Mouse (Mus musculus): ENCODE measurements at regions not wholly inside any gene's neighbourhood (a gene's known extent, or its start where the extent isn't known, plus 50 kb on each side); places are given as distances from the start of the nearest gene placed in this dataset.
A peak's percentile ranks its signal among the peaks of the same experiment; 100 is the strongest.

DNA sequence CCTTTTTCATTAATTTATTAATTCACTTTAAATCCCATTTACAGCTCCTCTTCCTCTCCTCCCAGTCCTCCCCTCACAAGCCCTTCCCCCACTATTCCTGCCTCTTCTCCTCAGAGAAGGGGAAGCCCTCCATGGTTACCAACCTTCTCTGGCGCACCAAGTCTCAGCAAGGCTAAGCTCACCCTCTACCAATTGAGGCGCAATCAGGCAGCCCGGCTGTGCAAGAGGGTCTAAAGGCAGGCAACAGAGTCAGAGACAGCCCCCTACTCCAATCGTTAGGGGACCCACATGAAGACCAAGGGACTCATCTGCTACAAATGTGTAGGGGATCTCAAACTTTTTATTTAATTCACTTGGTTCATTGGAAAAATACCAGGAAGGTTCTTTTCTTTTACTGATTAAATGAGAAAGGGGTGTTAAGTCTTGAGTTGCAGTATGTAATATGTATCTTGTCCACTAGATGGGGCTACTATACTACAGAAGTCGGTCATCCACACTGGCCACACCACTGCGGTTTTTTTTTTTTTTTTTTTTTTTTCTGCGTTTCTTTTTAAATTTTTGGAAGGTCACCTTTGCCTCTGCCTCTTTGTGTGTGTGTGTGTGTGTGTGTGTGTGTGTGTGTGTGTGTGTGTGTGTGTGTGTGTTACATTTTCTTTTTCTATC is 1411.4 kb downstream of the Slc22a22 start:
- Histone ChIP-seq H3K27me3 (no peaks in the 10 kb centered on the region), H3K9ac (no peak overlapping the region), H3K4me3 (no peak overlapping the region), H3K4me1 (no peaks in the 10 kb centered on the region), H3K27ac (no peak overlapping the region), H3K9me3 (no peaks in the 10 kb centered on the region), H3K36me3 (no peaks in the 10 kb centered on the region), H3K4me2 (no peak overlapping the region)
- 25% methylated on average over 7 of the region's 7 CpGs for WGBS
- ATAC-seq (ENCODE audit: insufficient number of reproducible peaks, insufficient read depth, low FRiP score, low TSS enrichment, low read depth), result no peak

DNA sequence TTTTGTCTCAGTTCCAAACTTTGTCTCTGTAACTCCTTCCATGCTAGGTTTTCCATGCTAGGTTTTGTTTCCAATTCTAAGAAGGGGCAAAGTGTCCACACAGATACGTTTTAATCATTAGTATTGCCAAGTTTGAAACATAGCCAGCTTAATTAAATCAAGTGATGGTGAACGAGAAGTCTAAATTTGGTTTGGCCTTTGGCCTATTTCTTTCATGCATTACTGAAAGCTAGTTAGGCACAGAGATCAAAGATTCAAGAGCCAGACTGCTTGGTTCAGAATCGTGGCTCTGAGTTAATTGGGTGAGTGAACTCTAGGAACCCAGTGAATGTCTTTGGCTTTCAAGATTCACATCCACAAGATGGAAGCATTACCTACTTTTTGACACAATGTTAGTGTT is 1414.8 kb downstream of the Slc22a22 start:
- no peaks in the 10 kb centered on the region for H3K36me3 ChIP-seq
- no peak overlapping the region for H3K4me3 ChIP-seq
- no peak overlapping the region for H3K4me2 ChIP-seq
- H3K4me1 ChIP-seq, result no peaks in the 10 kb centered on the region
- H3K27ac ChIP-seq, result no peak overlapping the region
- no peak for ATAC-seq (ENCODE audit: insufficient number of reproducible peaks, insufficient read depth, low FRiP score, low TSS enrichment, low read depth)
- WGBS, result 39% methylated on average over 3 of the region's 3 CpGs
- no peaks in the 10 kb centered on the region for H3K9me3 ChIP-seq
- no peaks in the 10 kb centered on the region for H3K27me3 ChIP-seq
- no peak overlapping the region for H3K9ac ChIP-seq

DNA sequence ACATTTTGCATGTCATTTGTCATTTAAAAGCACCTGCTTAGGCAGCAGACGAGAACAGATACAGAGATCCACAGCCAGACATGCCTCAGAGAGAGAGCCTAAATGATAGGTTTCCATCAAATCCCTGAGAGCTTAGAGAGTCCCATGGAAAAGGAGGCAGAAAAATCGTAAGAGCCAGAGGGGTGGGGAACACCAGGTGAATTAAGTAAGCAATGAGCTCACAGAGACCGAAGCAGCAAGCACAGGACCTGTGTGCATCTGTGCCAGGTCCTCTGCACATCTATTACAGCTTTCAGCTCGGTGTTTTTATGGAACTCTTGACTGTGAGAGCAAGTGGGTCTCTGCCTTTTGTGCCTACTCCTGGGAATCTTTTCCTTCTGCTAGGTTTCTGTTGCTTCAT is 1416.1 kb downstream of the Slc22a22 start:
- H3K4me1 ChIP-seq, result no peaks in the 10 kb centered on the region
- no peak for ATAC-seq (ENCODE audit: insufficient number of reproducible peaks, insufficient read depth, low FRiP score, low TSS enrichment, low read depth)
- 71% methylated on average over 4 of the region's 4 CpGs for WGBS
- H3K36me3 ChIP-seq, result no peaks in the 10 kb centered on the region
- no peaks in the 10 kb centered on the region for H3K9me3 ChIP-seq
- no peak overlapping the region for H3K27ac ChIP-seq
- H3K4me3 ChIP-seq, result no peak overlapping the region
- no peaks in the 10 kb centered on the region for H3K27me3 ChIP-seq
- H3K4me2 ChIP-seq, result no peak overlapping the region
- H3K9ac ChIP-seq, result no peak overlapping the region

DNA sequence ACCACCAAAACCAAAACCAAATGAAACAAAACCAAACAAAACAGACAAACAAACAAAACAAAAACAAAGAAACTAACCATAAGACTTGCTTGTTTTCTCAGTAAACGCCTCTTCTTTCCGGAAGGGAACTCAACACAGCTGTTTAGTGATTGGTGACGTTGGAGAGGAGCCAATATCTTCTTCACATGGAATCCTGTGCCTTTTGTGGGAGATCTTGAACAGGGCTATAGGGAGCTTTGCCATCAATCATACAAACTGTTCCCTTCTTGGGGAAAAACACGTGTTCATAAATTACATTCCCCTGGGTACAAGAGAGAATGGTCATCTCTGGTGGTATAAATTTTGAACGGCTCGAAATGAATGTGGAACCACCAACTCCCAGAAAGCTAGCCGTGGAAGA is 1426.7 kb downstream of the Slc22a22 start:
- WGBS, result 59% methylated on average over 7 of the region's 7 CpGs
- H3K36me3 ChIP-seq, result no peaks in the 10 kb centered on the region
- H3K4me3 ChIP-seq, result no peak overlapping the region
- no peak overlapping the region for H3K9ac ChIP-seq
- 0 out of 2 replicates have a peak, but pooled peaks cover 4% of the 10 kb centered on the region for H3K4me1 ChIP-seq
- no peaks in the 10 kb centered on the region for H3K9me3 ChIP-seq
- H3K27ac ChIP-seq, result no peak overlapping the region
- no peaks in the 10 kb centered on the region for H3K27me3 ChIP-seq
- no peak overlapping the region for H3K4me2 ChIP-seq
- no peak for ATAC-seq (ENCODE audit: insufficient number of reproducible peaks, insufficient read depth, low FRiP score, low TSS enrichment, low read depth)

GRCm38 (mm10) chr15:56047832-56048231 is 1429.6 kb downstream of the Slc22a22 start:
- Histone ChIP-seq H3K9ac (no peak overlapping the region), H3K27ac (no peak overlapping the region), H3K4me2 (no peak overlapping the region), H3K9me3 (no peaks in the 10 kb centered on the region), H3K4me3 (no peak overlapping the region), H3K36me3 (no peaks in the 10 kb centered on the region), H3K4me1 (0 out of 2 replicates have a peak, but pooled peaks cover 4% of the 10 kb centered on the region), H3K27me3 (no peaks in the 10 kb centered on the region)
- WGBS, result 78% methylated on average over 2 of the region's 2 CpGs
- no peak for ATAC-seq (ENCODE audit: insufficient number of reproducible peaks, insufficient read depth, low FRiP score, low TSS enrichment, low read depth)

- Histone ChIP-seq H3K9ac (peak overlapping the region; percentile 57; the same call in 1 of the 2 replicates), H3K4me2 (peak overlapping the region; percentile 58), H3K27ac (no peak overlapping the region), H3K9me3 (no peaks in the 10 kb centered on the region), H3K4me1 (0 out of 2 replicates have a peak, but pooled peaks cover 4% of the 10 kb centered on the region), H3K36me3 (no peaks in the 10 kb centered on the region), H3K4me3 (peak overlapping the region; percentile 39), H3K27me3 (no peaks in the 10 kb centered on the region)
- WGBS, result 25% methylated on average over 16 of the region's 16 CpGs
- ATAC-seq (ENCODE audit: insufficient number of reproducible peaks, insufficient read depth, low FRiP score, low TSS enrichment, low read depth), result 0 out of 2 replicates have a peak, but pooled peaks have one; percentile 59
Observed at GRCm38 (mm10) chr15:56046679-56047532, 1430.5 kb downstream of the Slc22a22 start.

DNA sequence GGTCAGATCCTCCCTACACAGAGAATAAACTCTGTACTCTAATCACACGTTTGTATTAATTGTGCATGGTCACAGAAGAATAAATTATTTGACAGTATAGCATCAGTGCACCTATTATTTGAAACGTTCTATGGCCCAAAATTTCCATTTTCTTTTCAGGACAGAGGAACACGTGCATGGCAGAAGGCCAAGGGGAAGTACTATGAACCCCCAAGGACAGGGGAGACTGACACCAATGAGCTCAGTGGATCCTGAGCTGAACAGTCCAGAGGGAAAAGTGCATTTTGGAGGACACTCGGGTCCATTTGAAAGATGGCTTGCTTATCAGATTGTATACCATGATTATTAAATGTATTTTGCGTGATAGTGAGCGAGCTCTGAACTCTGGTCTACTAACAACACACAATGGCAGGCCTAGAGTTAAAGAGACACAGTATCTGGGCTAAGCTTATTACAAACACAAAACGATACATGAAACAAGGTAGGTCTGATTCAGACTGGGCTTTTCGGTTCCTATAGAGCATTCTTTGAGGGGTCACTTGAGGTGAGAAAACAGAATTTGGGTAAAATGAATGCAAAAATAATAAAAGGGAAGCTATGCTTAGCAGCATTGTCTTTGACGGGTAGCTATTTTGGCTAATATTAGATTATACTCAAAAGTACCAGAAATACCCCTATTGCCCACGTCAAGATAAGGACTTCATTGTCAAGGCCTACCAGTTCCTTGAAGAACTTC is 1431.7 kb downstream of the Slc22a22 start:
- no peak overlapping the region for H3K27ac ChIP-seq
- 0 out of 2 replicates have a peak, but pooled peaks cover 4% of the 10 kb centered on the region for H3K4me1 ChIP-seq
- no peaks in the 10 kb centered on the region for H3K27me3 ChIP-seq
- no peaks in the 10 kb centered on the region for H3K9me3 ChIP-seq
- ATAC-seq (ENCODE audit: insufficient number of reproducible peaks, insufficient read depth, low FRiP score, low TSS enrichment, low read depth), result no peak
- H3K36me3 ChIP-seq, result no peaks in the 10 kb centered on the region
- WGBS, result 85% methylated on average over 10 of the region's 10 CpGs
- no peak overlapping the region for H3K4me2 ChIP-seq
- H3K9ac ChIP-seq, result no peak overlapping the region
- no peak overlapping the region for H3K4me3 ChIP-seq

DNA sequence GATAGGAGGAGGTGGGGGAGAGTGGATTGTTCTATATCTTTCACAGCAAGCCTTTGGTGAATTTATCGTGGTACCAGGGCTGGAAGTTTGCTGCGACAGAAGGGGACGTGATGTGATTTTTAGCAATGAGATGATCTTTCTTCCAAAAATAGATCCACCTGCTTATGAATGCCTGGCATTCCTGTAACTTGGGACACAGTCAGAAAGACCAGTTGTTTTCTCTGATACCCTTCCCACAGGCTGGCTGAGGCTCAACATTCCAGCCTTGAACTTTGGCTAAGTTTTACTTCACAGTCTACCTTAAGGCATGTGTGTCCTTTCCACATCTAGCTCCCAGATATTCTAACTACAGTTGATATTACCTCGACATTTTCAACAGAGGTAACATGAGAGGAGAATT is 1434.1 kb downstream of the Slc22a22 start:
- no peak overlapping the region for H3K4me3 ChIP-seq
- no peak overlapping the region for H3K4me2 ChIP-seq
- no peak overlapping the region for H3K27ac ChIP-seq
- no peaks in the 10 kb centered on the region for H3K9me3 ChIP-seq
- WGBS, result 71% methylated on average over 4 of the region's 4 CpGs
- H3K27me3 ChIP-seq, result no peaks in the 10 kb centered on the region
- no peaks in the 10 kb centered on the region for H3K36me3 ChIP-seq
- 0 out of 2 replicates have a peak, but pooled peaks cover 4% of the 10 kb centered on the region for H3K4me1 ChIP-seq
- no peak for ATAC-seq (ENCODE audit: insufficient number of reproducible peaks, insufficient read depth, low FRiP score, low TSS enrichment, low read depth)
- H3K9ac ChIP-seq, result no peak overlapping the region

DNA sequence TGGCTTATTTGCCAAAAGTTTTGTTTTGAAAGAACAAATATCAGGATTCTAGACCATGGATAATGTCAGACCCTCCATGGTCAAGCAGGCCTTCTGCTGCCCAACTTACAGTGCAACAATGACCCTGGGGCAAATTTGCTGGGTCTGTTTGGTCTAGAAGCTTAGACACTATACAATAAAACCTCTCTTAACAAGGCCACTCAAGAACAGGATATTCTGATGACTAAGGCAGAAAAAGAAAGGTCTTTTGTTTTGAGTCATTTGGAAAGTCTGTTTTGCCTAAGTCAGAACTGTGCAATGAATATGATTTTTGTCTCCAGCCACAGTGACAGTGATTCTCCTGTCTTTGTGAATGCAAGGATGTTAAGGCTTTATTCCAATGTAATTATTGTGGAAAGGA is 1435.0 kb downstream of the Slc22a22 start:
- ATAC-seq (ENCODE audit: insufficient number of reproducible peaks, insufficient read depth, low FRiP score, low TSS enrichment, low read depth), result no peak
- Histone ChIP-seq H3K9ac (no peak overlapping the region), H3K36me3 (no peaks in the 10 kb centered on the region), H3K4me3 (no peak overlapping the region), H3K4me2 (no peak overlapping the region), H3K27me3 (no peaks in the 10 kb centered on the region), H3K9me3 (no peaks in the 10 kb centered on the region), H3K4me1 (0 out of 2 replicates have a peak, but pooled peaks cover 4% of the 10 kb centered on the region), H3K27ac (no peak overlapping the region)

DNA sequence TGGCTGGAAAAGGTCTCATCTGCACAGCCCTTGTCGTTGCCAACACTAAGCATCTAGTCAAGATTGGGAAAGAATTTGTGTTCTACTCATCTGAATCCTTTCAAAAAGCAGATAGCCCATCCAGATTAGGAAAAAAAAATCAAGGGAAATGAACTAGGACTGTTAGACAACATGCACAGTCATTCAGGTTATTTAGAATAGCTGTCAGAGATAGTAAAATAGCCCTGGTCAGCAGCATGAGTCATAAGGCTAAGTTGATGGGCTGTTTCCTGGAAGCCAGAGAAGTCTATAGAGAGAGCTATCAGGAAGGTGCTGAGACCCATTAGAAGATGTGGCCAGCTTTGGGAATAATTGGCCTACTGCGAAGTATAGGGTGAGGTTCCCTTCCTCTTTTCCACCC is 1447.4 kb downstream of the Slc22a22 start:
- H3K9me3 ChIP-seq, result no peaks in the 10 kb centered on the region
- H3K36me3 ChIP-seq, result no peaks in the 10 kb centered on the region
- no peaks in the 10 kb centered on the region for H3K27me3 ChIP-seq
- no peak overlapping the region for H3K4me2 ChIP-seq
- no peaks in the 10 kb centered on the region for H3K4me1 ChIP-seq
- WGBS, result 81% methylated on average over 2 of the region's 2 CpGs
- H3K4me3 ChIP-seq, result no peak overlapping the region
- no peak overlapping the region for H3K9ac ChIP-seq
- H3K27ac ChIP-seq, result no peak overlapping the region
- no peak for ATAC-seq (ENCODE audit: insufficient number of reproducible peaks, insufficient read depth, low FRiP score, low TSS enrichment, low read depth)

GRCm38 (mm10) chr15:56027197-56027818 is 1450.1 kb downstream of the Slc22a22 start:
- ATAC-seq (ENCODE audit: insufficient number of reproducible peaks, insufficient read depth, low FRiP score, low TSS enrichment, low read depth), result no peak
- 22% methylated on average over 5 of the region's 5 CpGs for WGBS
- Histone ChIP-seq H3K4me3 (no peak overlapping the region), H3K9me3 (no peaks in the 10 kb centered on the region), H3K4me2 (no peak overlapping the region), H3K4me1 (no peaks in the 10 kb centered on the region), H3K9ac (no peak overlapping the region), H3K27me3 (no peaks in the 10 kb centered on the region), H3K27ac (no peak overlapping the region), H3K36me3 (no peaks in the 10 kb centered on the region)
